Mouse (Mus musculus): ENCODE results near the gene Fgf14.
"Not testable (repeated sequence)": the region's sequence is repeated elsewhere in the genome, so short reads cannot be mapped to it uniquely, and the experiment has no call there.

The Fgf14 gene

DNA sequence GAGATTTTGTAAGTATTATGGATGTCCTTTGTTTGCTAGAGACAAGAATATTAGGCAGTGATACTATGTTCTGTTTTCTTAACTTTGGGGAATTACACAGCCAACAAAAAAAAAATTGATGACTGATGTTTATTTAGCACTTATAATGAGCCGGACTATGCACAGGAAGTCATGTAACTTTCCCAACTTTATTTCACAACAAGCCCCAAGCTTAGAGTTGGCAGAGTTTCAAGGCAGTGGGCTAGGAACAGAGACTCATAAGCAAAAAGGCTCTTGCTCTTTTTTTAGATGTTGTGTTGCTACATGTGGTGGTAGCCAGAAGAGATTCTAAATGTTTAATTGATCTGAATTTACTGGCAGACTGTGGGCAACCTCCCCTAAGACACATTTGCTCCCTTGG, 191.7 kb downstream of the Fgf14 start:
- DNase-seq (ENCODE audit: low spot score in 2 of 2) = peak; percentile 30 to 31

- no peak for DNase-seq (ENCODE audit: low spot score in 2 of 2)
These were observed 202.8 kb downstream of the Fgf14 start for GRCm38 (mm10) chr14:124474066-124474667.

- no peak for DNase-seq (ENCODE audit: low spot score in 2 of 2)
These were observed 206.0 kb downstream of the Fgf14 start for GRCm38 (mm10) chr14:124470909-124471308.

DNA sequence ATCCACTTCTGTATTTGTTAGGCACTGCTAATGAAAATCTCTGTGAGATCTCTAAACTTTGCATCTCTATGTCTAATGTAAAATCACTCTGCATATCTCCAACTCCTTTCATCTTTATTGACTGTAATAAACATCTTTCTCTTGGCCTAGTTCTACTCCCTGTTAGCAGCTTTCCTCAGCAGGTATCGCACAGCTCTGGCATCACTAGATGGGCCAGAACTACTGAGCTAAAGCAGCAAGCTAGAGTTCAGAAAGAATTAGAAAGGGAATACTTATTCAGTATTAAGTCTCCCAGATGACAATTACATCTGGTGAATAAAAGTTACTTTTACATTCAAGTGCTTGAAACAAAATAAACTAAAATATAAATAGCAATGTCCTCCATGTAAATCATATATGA, 221.8 kb downstream of the Fgf14 start:
- DNase-seq (ENCODE audit: low spot score in 2 of 2) = no peak

DNA sequence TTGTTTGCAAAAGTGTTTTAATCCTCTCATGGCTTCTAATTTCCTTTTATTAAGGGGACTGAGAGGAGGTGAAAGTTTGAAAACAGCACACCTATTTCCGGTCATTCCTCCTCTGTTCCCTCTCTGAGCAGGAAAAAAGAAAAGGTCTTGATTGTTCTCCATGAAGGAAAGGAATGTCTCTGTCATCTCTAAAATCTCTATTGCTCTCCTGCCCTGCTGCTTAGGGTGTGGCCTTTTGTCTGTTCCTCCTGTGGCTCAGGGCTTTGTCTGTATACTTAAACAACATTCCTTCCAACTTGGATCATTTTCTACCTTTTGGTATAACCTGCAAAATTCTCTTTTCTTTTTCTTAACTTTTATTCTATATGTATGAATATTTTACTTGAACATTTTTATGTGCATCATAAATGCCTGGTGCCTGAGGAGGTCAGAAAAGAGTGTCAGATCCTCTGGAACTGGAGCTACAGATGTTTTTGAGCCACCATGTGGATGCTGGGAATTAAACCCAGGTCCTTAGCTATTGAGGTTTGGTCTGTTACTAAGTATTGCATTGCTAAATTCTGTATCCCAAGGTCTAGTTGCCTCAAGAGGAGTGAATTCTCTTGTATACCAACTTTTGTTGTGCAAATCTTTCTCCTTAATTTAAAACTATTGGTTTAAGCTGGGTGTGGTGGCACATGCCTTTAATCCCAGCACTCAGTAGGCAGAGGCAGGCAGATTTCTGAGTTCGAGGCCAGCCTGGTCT, 230.7 kb downstream of the Fgf14 start:
- no peak for DNase-seq (ENCODE audit: low spot score in 2 of 2)

- peak; percentile 22 to 34 for DNase-seq (ENCODE audit: low spot score in 2 of 2)
These were observed 232.1 kb downstream of the Fgf14 start for GRCm38 (mm10) chr14:124444831-124445230.

DNA sequence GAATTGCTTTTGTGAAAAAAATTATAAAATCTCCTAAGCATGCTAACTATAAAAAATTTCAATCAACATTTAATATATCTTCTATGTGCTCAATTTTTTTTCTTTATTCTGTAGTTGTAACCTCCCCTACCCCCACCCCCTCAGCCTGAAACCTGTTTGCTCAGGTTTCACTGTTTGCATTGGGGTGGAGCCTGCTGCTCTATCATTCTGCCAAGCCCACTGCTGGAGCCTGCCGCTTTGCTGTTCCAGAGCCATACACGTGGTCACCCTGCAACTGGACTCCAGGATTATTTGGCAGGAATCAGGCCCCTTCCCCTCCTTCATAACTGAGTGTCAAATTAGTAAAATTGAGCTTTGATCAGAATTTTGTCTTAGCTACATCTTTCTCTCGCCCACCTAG, 237.6 kb downstream of the Fgf14 start:
- DNase-seq (ENCODE audit: low spot score in 2 of 2) = not testable (repeated sequence)

DNA sequence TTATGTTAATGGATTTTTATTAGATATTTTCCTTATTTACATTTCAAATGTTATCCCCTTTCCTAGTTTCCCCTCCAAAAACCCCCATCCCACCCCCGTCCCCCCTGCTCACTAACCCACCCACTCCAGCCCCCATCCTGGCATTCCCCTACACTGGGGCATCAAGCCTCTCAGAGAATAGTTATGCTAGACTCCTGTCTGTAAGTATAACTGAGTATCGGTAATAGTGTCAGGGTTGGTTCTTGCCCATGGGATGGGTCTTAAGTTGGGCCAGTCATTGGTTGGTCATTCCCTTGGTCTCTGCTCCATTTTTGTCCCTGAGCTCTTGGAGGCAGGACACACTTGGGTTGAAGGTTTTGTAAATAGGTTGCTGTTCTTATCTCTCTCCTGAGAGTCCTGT, 265.0 kb downstream of the Fgf14 start:
- DNase-seq (ENCODE audit: low spot score in 2 of 2) = no peak

DNA sequence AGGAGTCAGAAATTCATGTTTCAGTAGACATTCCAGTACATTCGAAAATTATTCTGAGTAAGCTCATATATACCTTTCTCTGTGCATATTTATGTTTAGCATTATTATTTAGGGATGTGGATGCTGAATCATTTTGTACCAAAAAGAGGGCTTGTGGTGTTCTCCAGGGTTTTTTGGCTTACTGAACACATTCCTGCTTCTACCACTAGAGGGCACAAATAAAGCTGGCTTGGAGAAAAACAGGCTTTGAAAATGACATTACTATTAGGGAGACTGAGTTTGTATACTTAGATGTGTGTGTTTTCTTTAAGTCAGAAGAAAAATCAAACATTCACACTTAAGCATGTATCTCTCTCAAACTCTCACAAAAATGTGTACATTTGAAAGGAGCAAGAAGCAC, 266.0 kb downstream of the Fgf14 start:
- DNase-seq (ENCODE audit: low spot score in 2 of 2) = no peak

GRCm38 (mm10) chr14:124328391-124328790, 348.5 kb downstream of the Fgf14 start:
- DNase-seq (ENCODE audit: low spot score in 2 of 2) = no peak

DNA sequence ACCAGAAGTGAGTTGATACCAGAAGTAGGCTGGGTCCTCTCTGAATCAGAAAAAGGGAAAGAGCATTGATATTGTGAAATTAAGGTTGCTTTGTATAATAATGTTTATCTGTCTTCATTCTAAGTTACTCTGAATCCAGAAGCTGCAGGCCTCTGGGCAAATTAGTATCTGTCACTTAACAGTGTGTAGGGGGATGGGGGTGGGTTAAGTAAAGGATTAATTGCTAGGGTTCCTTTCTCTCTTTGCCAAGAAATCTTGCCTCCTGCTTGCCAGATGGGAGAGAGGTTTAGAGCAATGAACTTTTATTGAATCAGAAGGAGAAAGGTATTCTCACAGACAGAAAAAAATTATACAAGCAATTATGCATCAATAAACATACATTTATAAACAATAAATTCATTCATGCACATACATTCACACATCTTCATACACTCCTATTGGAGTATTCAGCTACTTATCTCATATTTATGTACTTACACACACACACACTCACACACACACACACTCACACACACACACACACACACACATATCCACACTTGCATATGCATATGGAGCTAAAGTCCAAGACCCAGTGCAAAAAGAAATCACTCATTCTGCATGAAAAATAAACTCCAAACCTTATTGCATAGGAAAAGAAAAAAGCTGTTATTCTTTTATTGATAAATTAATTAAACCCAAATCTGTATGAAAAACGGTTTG, 357.8 kb downstream of the Fgf14 start:
- no peak for DNase-seq (ENCODE audit: low spot score in 2 of 2)

DNA sequence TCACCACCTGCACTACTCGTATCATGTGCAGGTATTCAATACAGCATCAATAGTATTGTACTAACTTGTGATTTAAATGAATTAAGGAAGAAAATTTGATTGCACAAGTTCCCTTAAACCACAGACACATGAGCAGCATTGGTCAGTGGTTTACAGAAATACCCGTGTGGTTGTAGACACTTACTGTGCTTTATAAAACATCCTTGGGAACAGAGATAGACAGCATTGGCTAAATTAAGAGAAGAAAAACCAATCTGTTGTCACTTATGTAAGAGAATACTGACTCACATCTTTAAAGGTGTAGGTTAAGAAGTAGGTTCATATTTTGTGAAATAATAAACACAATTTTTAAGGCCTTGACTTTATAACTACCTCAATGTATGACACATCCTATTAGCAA, 361.4 kb downstream of the Fgf14 start:
- DNase-seq (ENCODE audit: low spot score in 2 of 2) = no peak

DNA sequence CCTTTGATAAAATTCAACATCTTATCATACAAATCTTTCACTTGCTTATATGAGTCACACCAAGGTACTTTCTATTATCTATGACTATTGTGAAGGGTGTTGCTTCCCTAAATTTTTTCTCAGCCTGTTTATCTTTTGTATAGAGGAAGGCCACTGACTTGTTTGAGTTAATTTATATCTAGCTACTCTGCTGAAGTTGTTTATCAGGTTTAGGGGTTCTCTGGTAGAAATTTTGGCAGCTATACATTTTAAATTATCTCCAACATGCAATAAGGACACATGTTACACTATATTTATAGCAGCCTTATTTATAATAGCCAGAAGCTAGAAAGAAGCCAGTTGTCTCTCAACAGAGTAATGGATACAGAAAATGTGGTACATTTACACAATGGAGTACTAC, 389.9 kb downstream of the Fgf14 start:
- DNase-seq (ENCODE audit: low spot score in 2 of 2) = no peak

- DNase-seq (ENCODE audit: low spot score in 2 of 2) = no peak
These were observed 398.5 kb downstream of the Fgf14 start for GRCm38 (mm10) chr14:124278384-124278944.

GRCm38 (mm10) chr14:124266977-124267376, 409.9 kb downstream of the Fgf14 start:
- DNase-seq (ENCODE audit: low spot score in 2 of 2) = no peak

- DNase-seq (ENCODE audit: low spot score in 2 of 2) = no peak
These were observed 412.3 kb downstream of the Fgf14 start for GRCm38 (mm10) chr14:124264541-124265059.

DNA sequence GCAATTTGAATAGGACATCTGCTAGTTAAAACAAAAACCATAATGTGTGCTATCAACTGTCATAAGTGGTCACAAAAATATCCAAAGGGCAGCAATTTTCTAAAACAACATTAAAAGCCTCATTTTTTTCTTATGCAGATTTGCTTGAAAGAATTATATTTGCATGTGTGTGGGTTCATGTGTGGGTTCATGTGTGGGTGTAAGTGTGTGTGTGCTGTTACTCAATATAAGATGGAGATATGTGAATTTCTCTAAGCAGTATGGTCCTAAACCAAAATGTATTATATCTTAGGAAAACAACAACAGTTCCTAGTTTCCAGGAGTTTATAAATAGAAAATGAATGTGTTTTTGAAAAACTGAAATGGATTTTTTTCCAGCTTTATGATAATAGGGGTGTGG, 413.7 kb downstream of the Fgf14 start:
- DNase-seq (ENCODE audit: low spot score in 2 of 2) = no peak

DNA sequence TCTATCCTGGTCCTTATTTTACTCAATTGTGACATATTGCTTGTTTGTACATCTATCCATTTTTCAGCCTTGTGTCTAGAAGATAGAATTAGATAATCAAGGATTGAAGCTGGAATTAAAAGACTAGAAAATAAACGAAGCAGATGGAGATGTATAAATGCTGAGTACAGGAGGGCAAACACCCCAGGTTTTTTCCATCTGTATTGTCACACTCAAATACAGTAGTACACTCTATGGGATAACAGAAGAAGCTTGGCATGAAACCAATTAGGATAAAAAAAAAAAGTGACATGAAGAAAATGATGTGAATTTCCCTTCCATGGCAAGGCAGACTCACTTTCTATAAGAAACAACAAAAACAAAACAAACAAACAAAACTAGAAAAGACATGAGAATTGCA, 429.4 kb downstream of the Fgf14 start:
- DNase-seq (ENCODE audit: low spot score in 2 of 2) = no peak

- no peak for DNase-seq (ENCODE audit: low spot score in 2 of 2)
These were observed 453.5 kb downstream of the Fgf14 start for GRCm38 (mm10) chr14:124223445-124223844.

DNA sequence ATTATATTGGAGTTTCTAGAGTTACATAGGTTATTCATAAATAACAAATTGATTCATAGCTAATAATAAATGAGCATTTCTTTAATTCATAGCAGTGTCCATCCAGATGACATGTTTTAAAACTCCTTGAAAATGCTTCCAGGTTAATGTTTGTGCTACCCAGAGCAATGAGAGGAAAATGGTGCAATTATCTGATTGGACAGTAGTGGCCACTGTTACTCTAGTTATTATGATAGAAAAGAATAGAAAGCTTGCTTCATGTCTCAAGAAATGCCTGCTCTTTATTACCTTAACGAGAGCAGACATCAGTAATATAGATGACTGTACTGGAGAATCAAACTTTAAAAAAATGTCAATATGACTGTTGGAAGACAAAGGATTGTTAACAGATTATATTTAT, 454.5 kb downstream of the Fgf14 start:
- DNase-seq (ENCODE audit: low spot score in 2 of 2) = peak in 1 of 2 experiments; percentile 28

GRCm38 (mm10) chr14:124220979-124221378, 455.9 kb downstream of the Fgf14 start:
- DNase-seq (ENCODE audit: low spot score in 2 of 2) = peak; percentile 44 to 46

- DNase-seq (ENCODE audit: low spot score in 2 of 2) = peak; percentile 70 to 71
These were observed 481.1 kb downstream of the Fgf14 start for GRCm38 (mm10) chr14:124195806-124196205.
